Mouse (Mus musculus) T-helper 1 cell (primary cell): ENCODE measurements around the gene Slc24a2.

Experiments used
- in situ Hi-C: fragments of 300-600 bp; cut with MboI, MseI; formaldehyde crosslinking; loops from one replicate; pipeline ENCODE4 v1.15.1; 2025; ENCODE audit warnings: high pct_unique_total_duplicates

Gene Slc24a2

DNA sequence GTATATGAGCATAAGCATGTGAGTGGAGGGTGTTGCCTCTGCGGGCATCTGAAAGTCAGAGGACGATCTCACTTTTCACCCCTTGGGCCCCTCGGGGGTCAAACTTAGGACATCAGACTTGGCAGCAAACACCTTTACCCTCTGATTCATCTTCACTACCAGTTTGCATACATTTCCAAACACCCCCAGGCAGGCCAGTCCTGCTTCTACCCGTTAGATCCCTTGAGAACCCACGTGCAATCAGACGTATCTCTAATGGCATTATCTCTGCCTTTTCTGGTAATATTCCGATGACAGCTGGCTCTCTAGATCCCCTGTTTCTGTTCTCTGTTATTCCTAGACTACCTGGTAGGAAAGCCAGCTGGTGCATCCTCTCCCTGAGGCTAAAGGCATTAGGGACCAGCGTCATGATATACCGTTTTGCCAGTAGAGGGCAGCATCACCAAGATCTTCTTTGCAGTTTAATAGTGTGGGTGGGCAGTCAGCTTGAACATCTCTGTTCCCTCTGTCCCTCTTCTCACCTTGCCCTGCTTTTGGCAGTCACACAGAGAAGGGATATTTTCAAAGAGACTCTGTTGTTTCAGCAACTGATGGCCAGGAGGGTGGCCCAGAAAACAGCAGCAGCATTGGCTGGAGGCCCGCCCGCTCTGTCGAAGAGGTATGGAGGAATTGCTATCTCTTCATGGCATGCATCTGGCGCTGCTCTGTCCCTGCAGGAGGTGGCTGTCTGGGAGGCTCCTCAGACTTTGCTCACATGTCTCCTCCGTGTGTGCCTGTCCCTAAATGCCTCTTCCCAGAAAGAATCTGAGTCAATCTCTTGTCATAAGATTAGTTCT, 272.5 kb downstream of the Slc24a2 start:
- in situ Hi-C loops = no loop called here

- in situ Hi-C loops = no loop called here
Measured at GRCm38 (mm10) chr4:86955448-86955847, 274.8 kb downstream of the Slc24a2 start.

GRCm38 (mm10) chr4:86953519-86953918, 276.8 kb downstream of the Slc24a2 start:
- in situ Hi-C loops = no loop called here

DNA sequence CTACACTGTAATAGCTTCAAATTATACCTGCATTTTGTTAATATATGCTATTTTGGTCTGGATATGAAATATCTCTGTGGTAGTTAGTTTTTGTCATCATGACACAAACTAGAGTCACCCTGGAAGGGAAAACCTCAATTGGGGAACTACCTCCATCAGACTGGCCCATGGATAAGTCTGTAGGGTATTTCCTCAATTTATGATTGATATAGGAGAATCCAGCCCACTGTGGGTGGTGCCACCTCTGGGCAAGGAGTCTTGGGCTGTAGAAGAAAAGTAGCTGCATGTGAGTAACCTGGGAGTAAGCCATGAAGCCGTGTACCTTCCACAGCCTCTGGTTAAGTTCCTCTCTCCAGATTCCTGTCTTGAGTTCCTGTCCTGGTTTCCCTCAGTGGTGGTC, 281.5 kb downstream of the Slc24a2 start:
- in situ Hi-C loops = no loop called here

GRCm38 (mm10) chr4:86943296-86943695, 287.0 kb downstream of the Slc24a2 start:
- in situ Hi-C loops = no loop called here

DNA sequence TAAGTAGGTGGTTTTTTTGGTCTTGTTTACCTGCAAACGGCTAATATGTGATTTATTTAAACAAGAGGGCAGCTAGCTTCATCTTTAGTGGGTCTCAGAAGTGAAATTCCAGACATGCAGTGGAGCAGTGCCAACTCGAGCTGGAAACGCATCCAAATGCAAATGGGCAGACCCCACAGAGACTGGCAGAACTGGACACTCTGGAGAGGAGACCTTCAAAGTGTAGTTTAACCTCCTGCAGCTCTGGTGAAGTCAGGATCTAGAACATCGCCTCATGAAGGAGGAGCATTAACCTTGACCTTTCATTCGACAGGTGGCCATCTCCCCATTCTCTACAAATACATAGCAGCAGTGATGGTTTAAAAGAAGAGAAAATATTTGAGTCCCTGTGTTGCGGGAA, 287.6 kb downstream of the Slc24a2 start:
- in situ Hi-C loops = no loop called here

DNA sequence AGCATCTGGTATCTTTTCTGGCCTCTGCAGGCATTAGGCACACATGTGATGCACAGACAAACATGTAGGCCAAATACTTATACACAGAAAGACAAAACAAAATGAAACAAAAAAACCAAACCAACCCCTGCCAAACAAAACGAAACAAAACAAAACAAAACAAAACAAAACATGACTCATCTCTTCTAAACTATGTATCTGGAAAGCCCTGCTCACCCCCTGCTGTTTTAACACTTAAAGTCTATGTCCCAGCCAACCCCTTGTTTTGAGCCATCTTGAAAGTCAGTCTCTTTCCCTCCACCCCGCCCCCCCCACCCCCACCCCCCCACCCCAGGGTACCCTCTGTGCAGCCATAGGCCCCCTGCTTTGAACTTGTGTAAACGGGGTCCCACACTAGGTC, 293.6 kb downstream of the Slc24a2 start:
- in situ Hi-C loops = no loop called here

GRCm38 (mm10) chr4:86936217-86936616, 294.1 kb downstream of the Slc24a2 start:
- in situ Hi-C loops = no loop called here
